Mouse (Mus musculus): ENCODE data around the gene Dhdh.
"Not testable (repeated sequence)": the region's sequence is repeated elsewhere in the genome, so short reads cannot be mapped to it uniquely, and the experiment has no call there.

Dhdh gene

GRCm38 (mm10) chr7:45488293-45489204 is at the start of gene Dhdh:
Gene Dhdh (minus strand): TSS chr7:45488805.
- DNase-seq (ENCODE audit: low read depth, low spot score) = peak; percentile 52
- no peaks in the 10 kb centered on the region for H3K27me3 ChIP-seq (ENCODE audit: control insufficient read depth, insufficient read depth, low read length, poor library complexity, severe bottlenecking)
- no peaks in the 10 kb centered on the region for H3K36me3 ChIP-seq (ENCODE audit: control insufficient read depth, insufficient read depth, low read length, poor library complexity, severe bottlenecking)

- no peaks in the 10 kb centered on the region for H3K36me3 ChIP-seq (ENCODE audit: control insufficient read depth, insufficient read depth, low read length, poor library complexity, severe bottlenecking)
- no peaks in the 10 kb centered on the region for H3K27me3 ChIP-seq (ENCODE audit: control insufficient read depth, insufficient read depth, low read length, poor library complexity, severe bottlenecking)
- no peak for DNase-seq (ENCODE audit: low read depth, low spot score)
Measured at GRCm38 (mm10) chr7:45537602-45538001, 49.0 kb upstream of the Dhdh start.

DNA sequence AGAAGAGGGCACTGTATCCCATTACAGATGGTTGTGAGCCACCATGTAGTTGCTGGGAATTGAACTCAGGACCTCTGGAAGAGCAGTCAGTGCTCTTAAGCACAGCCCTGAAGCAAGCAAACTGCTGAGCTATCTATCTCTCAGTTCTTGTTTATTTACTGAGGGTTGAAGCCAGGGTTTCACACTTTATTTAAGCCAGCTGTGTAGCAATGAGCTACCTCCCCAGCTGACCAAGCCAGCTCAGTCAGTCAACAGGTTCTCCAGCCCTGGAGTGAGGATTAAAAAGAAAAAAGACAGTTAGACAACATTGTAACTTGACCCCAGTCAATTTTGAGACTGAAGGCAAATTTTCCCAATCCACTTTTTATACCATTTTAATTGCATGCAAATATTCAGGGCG is 47.1 kb upstream of the Dhdh start:
- no peak for DNase-seq (ENCODE audit: low read depth, low spot score)
- Histone ChIP-seq H3K27me3 (ENCODE audit: control insufficient read depth, insufficient read depth, low read length, poor library complexity, severe bottlenecking) (no peaks in the 10 kb centered on the region), H3K36me3 (ENCODE audit: control insufficient read depth, insufficient read depth, low read length, poor library complexity, severe bottlenecking) (no peaks in the 10 kb centered on the region)

GRCm38 (mm10) chr7:45530643-45531042 is 42.0 kb upstream of the Dhdh start:
- DNase-seq (ENCODE audit: low read depth, low spot score) = no peak
- no peaks in the 10 kb centered on the region for H3K36me3 ChIP-seq (ENCODE audit: control insufficient read depth, insufficient read depth, low read length, poor library complexity, severe bottlenecking)
- no peaks in the 10 kb centered on the region; the same call in 1 of the 2 replicates for H3K27me3 ChIP-seq (ENCODE audit: control insufficient read depth, insufficient read depth, low read length, poor library complexity, severe bottlenecking)

DNA sequence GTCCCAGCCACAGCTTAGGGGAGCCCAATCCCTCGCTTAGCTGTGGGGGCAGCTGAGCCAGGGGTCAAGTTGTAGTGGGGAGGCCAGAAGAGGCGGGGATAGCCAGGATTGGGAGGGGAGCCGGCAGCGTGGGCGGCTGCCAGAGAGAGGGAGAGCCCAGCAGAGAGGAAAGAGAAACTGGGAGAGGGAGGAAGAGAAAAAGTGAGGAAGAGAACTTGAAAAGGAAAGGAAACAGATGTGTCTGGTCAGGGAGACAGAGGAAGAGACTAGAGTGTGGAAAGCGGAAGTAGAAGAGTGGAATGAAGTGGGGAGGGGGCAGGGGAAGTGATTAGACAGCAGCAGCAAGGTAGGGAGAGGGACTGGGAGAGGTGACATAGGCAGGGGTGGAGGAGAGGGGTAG is 40.9 kb upstream of the Dhdh start:
- no peaks in the 10 kb centered on the region; the same call in 1 of the 2 replicates for H3K27me3 ChIP-seq (ENCODE audit: control insufficient read depth, insufficient read depth, low read length, poor library complexity, severe bottlenecking)
- peak; percentile 48 for DNase-seq (ENCODE audit: low read depth, low spot score)
- H3K36me3 ChIP-seq (ENCODE audit: control insufficient read depth, insufficient read depth, low read length, poor library complexity, severe bottlenecking) = no peaks in the 10 kb centered on the region

GRCm38 (mm10) chr7:45527169-45527568 is 38.6 kb upstream of the Dhdh start:
- H3K27me3 ChIP-seq (ENCODE audit: control insufficient read depth, insufficient read depth, low read length, poor library complexity, severe bottlenecking); H3K36me3 ChIP-seq (ENCODE audit: control insufficient read depth, insufficient read depth, low read length, poor library complexity, severe bottlenecking); DNase-seq (ENCODE audit: low read depth, low spot score): not testable (repeated sequence)

GRCm38 (mm10) chr7:45526474-45527120 is 38.0 kb upstream of the Dhdh start:
- no peaks in the 10 kb centered on the region for H3K36me3 ChIP-seq (ENCODE audit: control insufficient read depth, insufficient read depth, low read length, poor library complexity, severe bottlenecking)
- no peaks in the 10 kb centered on the region; the same call in 1 of the 2 replicates for H3K27me3 ChIP-seq (ENCODE audit: control insufficient read depth, insufficient read depth, low read length, poor library complexity, severe bottlenecking)
- DNase-seq (ENCODE audit: low read depth, low spot score) = peak; percentile 73

- H3K27me3 ChIP-seq (ENCODE audit: control insufficient read depth, insufficient read depth, low read length, poor library complexity, severe bottlenecking) = no peaks in the 10 kb centered on the region; the same call in 1 of the 2 replicates
- peak; percentile 98 for DNase-seq (ENCODE audit: low read depth, low spot score)
- H3K36me3 ChIP-seq (ENCODE audit: control insufficient read depth, insufficient read depth, low read length, poor library complexity, severe bottlenecking) = no peaks in the 10 kb centered on the region
Measured at GRCm38 (mm10) chr7:45525809-45526473, 37.3 kb upstream of the Dhdh start, which contains the start of the genes Ppp1r15a and Plekha4. Gene Ppp1r15a (minus strand): TSS chr7:45526268. Gene Plekha4 (plus strand): TSS chr7:45526330.

GRCm38 (mm10) chr7:45524841-45525621 is 36.4 kb upstream of the Dhdh start:
- Histone ChIP-seq H3K27me3 (ENCODE audit: control insufficient read depth, insufficient read depth, low read length, poor library complexity, severe bottlenecking) (no peaks in the 10 kb centered on the region; the same call in 1 of the 2 replicates), H3K36me3 (ENCODE audit: control insufficient read depth, insufficient read depth, low read length, poor library complexity, severe bottlenecking) (no peaks in the 10 kb centered on the region)
- peak; percentile 64 for DNase-seq (ENCODE audit: low read depth, low spot score)

- no peaks in the 10 kb centered on the region for H3K36me3 ChIP-seq (ENCODE audit: control insufficient read depth, insufficient read depth, low read length, poor library complexity, severe bottlenecking)
- peak; percentile 33 for DNase-seq (ENCODE audit: low read depth, low spot score)
- H3K27me3 ChIP-seq (ENCODE audit: control insufficient read depth, insufficient read depth, low read length, poor library complexity, severe bottlenecking) = no peaks in the 10 kb centered on the region; the same call in 1 of the 2 replicates
Measured at GRCm38 (mm10) chr7:45523678-45524170, 35.1 kb upstream of the Dhdh start.

DNA sequence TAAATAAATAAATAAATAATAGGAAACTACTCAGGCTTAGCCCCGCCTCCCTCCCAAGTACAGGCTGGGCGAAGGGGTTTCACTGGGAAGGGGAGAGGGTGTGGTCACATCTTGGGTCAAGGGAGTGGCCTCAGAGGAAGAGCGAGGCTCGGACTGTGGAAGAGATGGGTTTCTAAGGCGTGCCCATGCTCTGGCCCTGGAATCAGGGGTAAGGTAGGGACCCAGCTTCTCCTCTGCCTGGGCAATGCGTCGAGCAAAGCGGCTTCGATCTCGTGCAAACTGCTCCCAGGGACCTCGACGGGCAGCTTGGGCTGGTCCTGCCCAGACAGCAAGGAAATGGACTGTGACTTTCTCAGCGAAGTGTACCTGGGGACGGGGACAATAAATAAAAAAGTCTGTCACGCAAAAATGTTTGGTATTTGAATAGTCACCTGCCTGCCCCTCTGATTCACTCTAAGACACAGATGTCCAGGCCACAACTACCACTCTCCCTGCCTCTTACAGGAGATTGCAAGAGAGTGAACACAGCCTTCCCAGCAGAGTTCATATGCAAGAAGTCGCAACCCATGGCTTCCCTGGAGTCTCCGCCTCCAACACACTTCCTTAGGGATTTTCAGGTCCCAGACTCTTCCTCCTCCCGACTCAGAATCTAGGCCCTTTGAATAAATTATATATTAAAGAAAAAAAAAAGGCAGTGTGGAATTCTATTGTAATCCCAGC is 34.5 kb upstream of the Dhdh start:
- Histone ChIP-seq H3K36me3 (ENCODE audit: control insufficient read depth, insufficient read depth, low read length, poor library complexity, severe bottlenecking) (no peaks in the 10 kb centered on the region), H3K27me3 (ENCODE audit: control insufficient read depth, insufficient read depth, low read length, poor library complexity, severe bottlenecking) (no peaks in the 10 kb centered on the region; the same call in 1 of the 2 replicates)
- DNase-seq (ENCODE audit: low read depth, low spot score) = peak; percentile 35

DNA sequence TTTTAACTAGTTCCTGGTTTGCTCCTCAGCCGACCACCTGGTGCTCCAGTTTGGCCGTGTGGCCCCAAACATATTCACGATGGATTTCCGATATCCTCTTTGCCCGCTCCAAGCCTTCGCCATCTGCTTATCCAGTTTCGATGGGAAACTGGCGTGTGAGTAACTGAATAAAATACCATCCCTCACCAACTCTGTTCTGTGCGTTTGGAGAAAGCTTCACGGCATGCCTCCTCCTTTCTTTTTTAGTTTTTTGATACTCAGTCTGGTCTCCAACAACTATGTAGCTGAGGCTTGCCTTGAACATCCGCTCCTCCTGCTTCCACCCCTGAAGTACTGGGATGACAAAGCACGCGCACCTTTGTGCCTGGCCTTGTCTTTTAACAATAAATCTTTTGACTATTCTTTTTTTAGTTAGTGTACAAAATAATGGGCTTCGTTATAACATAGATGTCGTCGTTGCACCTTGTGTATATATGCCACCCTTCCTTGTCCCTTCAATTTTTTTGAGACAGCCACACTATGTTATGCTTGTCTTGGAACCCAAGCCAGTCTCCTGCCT is 33.7 kb upstream of the Dhdh start:
- Histone ChIP-seq H3K27me3 (ENCODE audit: control insufficient read depth, insufficient read depth, low read length, poor library complexity, severe bottlenecking) (no peaks in the 10 kb centered on the region; the same call in 1 of the 2 replicates), H3K36me3 (ENCODE audit: control insufficient read depth, insufficient read depth, low read length, poor library complexity, severe bottlenecking) (no peaks in the 10 kb centered on the region)
- DNase-seq (ENCODE audit: low read depth, low spot score) = peak; percentile 27

GRCm38 (mm10) chr7:45521728-45522184 is 33.2 kb upstream of the Dhdh start:
- peak; percentile 96 for DNase-seq (ENCODE audit: low read depth, low spot score)
- H3K36me3 ChIP-seq (ENCODE audit: control insufficient read depth, insufficient read depth, low read length, poor library complexity, severe bottlenecking) = no peaks in the 10 kb centered on the region
- no peaks in the 10 kb centered on the region; the same call in 1 of the 2 replicates for H3K27me3 ChIP-seq (ENCODE audit: control insufficient read depth, insufficient read depth, low read length, poor library complexity, severe bottlenecking)
